Mouse (Mus musculus): ENCODE measurements around the gene Adamts15. TPM values are rescaled to one million over a fixed set of nuclear protein-coding genes. Genes with fewer than 3 reads are reported as not detected.
A peak's percentile ranks its signal among the peaks of the same experiment; 100 is the strongest.

Adamts15 gene
- polyA plus RNA-seq, 1 experiment from 2014 or later: 9.0 TPM

- Histone ChIP-seq H3K4me3 (ENCODE audit: low read depth, low read length) (no peak overlapping the region), H3K9me3 (replicated peaks; ENCODE audit: control insufficient read depth, low read length, poor library complexity, severe bottlenecking) (no peaks in the 10 kb centered on the region), H3K36me3 (ENCODE audit: control insufficient read depth, insufficient read depth, low read length) (no peaks in the 10 kb centered on the region), H3K9ac (ENCODE audit: low read depth, low read length) (no peak overlapping the region), H3K27ac (ENCODE audit: low read length) (no peak overlapping the region), H3K4me2 (ENCODE audit: low read length) (peak overlapping the region; percentile 42), H3K4me1 (ENCODE audit: control insufficient read depth, insufficient read depth, low read length) (peaks cover 2% of the 10 kb centered on the region), H3K27me3 (ENCODE audit: control insufficient read depth, insufficient read depth, low read depth, low read length) (peaks cover 14% of the 10 kb centered on the region)
- WGBS: 37% methylated on average over 9 of the region's 9 CpGs
- ATAC-seq: peak; percentile 81
Measured at GRCm38 (mm10) chr9:30936674-30937438, 14.6 kb upstream of the Adamts15 start.

- no peak overlapping the region for H3K9ac ChIP-seq (ENCODE audit: low read depth, low read length)
- no peaks in the 10 kb centered on the region for H3K36me3 ChIP-seq (ENCODE audit: control insufficient read depth, insufficient read depth, low read length)
- no peak overlapping the region for H3K4me2 ChIP-seq (ENCODE audit: low read length)
- no peak for ATAC-seq
- H3K4me3 ChIP-seq (ENCODE audit: low read depth, low read length): no peak overlapping the region
- 69% methylated on average over 6 of the region's 6 CpGs for WGBS
- no peaks in the 10 kb centered on the region for H3K27me3 ChIP-seq (ENCODE audit: control insufficient read depth, insufficient read depth, low read depth, low read length)
- no peak overlapping the region for H3K27ac ChIP-seq (ENCODE audit: low read length)
- no peaks in the 10 kb centered on the region; the same call in 1 of the 2 replicates for H3K4me1 ChIP-seq (ENCODE audit: control insufficient read depth, insufficient read depth, low read length)
- H3K9me3 ChIP-seq (replicated peaks; ENCODE audit: control insufficient read depth, low read length, poor library complexity, severe bottlenecking): no peaks in the 10 kb centered on the region
Measured at GRCm38 (mm10) chr9:30934827-30935226, 12.6 kb upstream of the Adamts15 start.

- no peaks in the 10 kb centered on the region; the same call in 1 of the 2 replicates for H3K4me1 ChIP-seq (ENCODE audit: control insufficient read depth, insufficient read depth, low read length)
- 71% methylated on average over 4 of the region's 4 CpGs for WGBS
- H3K4me3 ChIP-seq (ENCODE audit: low read depth, low read length): no peak overlapping the region
- H3K9ac ChIP-seq (ENCODE audit: low read depth, low read length): no peak overlapping the region
- H3K4me2 ChIP-seq (ENCODE audit: low read length): no peak overlapping the region
- no peaks in the 10 kb centered on the region for H3K27me3 ChIP-seq (ENCODE audit: control insufficient read depth, insufficient read depth, low read depth, low read length)
- H3K9me3 ChIP-seq (replicated peaks; ENCODE audit: control insufficient read depth, low read length, poor library complexity, severe bottlenecking): no peaks in the 10 kb centered on the region
- ATAC-seq: no peak
- H3K36me3 ChIP-seq (ENCODE audit: control insufficient read depth, insufficient read depth, low read length): no peaks in the 10 kb centered on the region
- no peak overlapping the region for H3K27ac ChIP-seq (ENCODE audit: low read length)
Measured at GRCm38 (mm10) chr9:30932346-30932745, 10.1 kb upstream of the Adamts15 start.

DNA sequence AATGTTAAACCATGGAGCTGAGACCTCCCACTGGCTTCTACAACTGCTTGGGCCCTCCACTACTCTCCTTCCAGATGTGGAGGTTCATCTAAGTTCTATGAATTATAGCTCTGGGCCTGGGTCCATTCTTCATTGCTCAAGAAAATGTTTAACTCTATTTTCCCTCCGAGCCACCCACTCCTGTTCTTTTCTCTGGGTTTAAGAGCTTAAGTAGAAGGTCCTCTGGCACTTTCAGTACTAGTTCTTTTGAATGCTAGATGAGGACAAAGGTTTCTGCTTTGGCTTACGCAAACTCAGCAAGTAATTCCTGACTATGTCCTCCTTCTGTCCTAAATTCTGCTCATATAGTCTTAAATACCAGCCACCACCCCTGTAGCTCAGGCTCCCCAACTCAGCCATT is 6.5 kb upstream of the Adamts15 start:
- Histone ChIP-seq H3K9me3 (replicated peaks; ENCODE audit: control insufficient read depth, low read length, poor library complexity, severe bottlenecking) (no peaks in the 10 kb centered on the region), H3K9ac (ENCODE audit: low read depth, low read length) (no peak overlapping the region), H3K4me1 (ENCODE audit: control insufficient read depth, insufficient read depth, low read length) (no peaks in the 10 kb centered on the region), H3K27me3 (ENCODE audit: control insufficient read depth, insufficient read depth, low read depth, low read length) (no peaks in the 10 kb centered on the region), H3K27ac (ENCODE audit: low read length) (no peak overlapping the region), H3K36me3 (ENCODE audit: control insufficient read depth, insufficient read depth, low read length) (no peaks in the 10 kb centered on the region), H3K4me3 (ENCODE audit: low read depth, low read length) (no peak overlapping the region), H3K4me2 (ENCODE audit: low read length) (no peak overlapping the region)
- no peak for ATAC-seq
- 87% methylated on average over 2 of the region's 2 CpGs for WGBS

DNA sequence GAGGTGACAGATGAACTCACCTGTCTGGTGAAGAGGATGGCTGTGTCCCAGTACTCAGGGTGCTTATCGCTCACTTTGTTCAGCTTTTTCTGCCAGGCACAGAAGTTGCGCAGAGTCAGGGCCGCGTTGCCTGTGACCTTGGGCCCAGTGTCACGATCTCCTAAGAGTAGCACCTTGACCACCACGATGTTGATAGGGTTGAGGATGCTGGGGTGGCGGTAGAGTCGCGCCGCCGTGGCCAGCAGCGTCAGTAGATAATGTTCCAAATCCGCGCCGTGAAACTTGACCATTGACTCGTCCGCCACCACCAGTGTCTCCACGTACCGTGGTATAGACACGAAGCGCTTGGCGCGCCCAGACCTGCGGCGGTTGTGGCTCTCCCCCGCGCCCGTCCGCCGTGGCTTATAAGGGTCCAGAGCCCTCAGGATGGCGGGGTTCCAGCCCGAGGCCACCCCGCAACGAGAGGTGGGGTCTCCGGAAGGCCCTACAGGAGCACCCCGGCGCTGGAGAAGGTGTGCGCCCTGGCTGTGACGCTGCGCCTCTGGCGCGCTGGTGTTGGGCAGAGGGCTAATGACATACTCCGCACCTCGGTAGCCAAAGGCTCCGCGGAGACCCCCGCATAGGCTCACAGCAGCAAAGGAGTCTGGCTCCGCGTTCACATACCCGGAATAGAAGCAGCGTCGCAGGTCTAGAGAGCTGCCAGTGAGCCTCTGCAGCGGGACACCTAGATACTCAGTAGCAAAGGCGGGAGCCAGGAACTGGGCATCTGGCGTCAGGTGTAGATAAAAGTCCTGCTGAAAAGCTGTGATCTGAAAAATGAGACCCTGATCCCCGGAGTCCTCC is 770 bp downstream of the Adamts15 start:
- Histone ChIP-seq H3K4me2 (ENCODE audit: low read length) (peak overlapping the region; percentile 95), H3K27ac (ENCODE audit: low read length) (peak overlapping the region; percentile 60), H3K9me3 (replicated peaks; ENCODE audit: control insufficient read depth, low read length, poor library complexity, severe bottlenecking) (no peaks in the 10 kb centered on the region), H3K4me3 (ENCODE audit: low read depth, low read length) (peak overlapping the region; percentile 69), H3K9ac (ENCODE audit: low read depth, low read length) (peak overlapping the region; percentile 71), H3K36me3 (ENCODE audit: control insufficient read depth, insufficient read depth, low read length) (no peaks in the 10 kb centered on the region), H3K27me3 (ENCODE audit: control insufficient read depth, insufficient read depth, low read depth, low read length) (peaks cover 10% of the 10 kb centered on the region), H3K4me1 (ENCODE audit: control insufficient read depth, insufficient read depth, low read length) (peaks cover 5% of the 10 kb centered on the region; the same call in 1 of the 2 replicates)
- ATAC-seq: peak; percentile 57
- 2% methylated on average over 56 of the region's 56 CpGs for WGBS

DNA sequence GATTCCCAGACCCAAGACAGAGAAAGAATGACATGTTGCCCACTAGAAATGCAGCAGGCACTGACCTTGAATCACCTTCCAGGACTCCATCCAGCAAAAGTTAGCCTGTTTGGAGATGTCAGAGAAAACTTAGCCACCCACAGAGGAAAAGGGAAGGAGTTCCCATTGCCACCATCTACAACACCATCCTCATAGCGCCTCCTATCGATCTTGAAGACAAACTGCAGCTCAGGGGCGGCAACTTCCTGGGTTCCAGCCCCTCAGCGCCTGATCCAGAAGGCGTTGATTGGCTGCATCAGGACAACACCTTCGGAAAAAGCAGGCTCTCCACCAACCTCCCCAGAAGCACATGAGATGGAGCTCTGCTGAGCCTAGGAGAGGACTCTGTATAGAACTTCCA is 1.5 kb downstream of the Adamts15 start:
- no peak for ATAC-seq
- no peaks in the 10 kb centered on the region for H3K36me3 ChIP-seq (ENCODE audit: control insufficient read depth, insufficient read depth, low read length)
- H3K4me3 ChIP-seq (ENCODE audit: low read depth, low read length): peak overlapping the region; percentile 69
- H3K4me1 ChIP-seq (ENCODE audit: control insufficient read depth, insufficient read depth, low read length): peaks cover 5% of the 10 kb centered on the region; the same call in 1 of the 2 replicates
- peak overlapping the region; percentile 95 for H3K4me2 ChIP-seq (ENCODE audit: low read length)
- peaks cover 10% of the 10 kb centered on the region for H3K27me3 ChIP-seq (ENCODE audit: control insufficient read depth, insufficient read depth, low read depth, low read length)
- H3K27ac ChIP-seq (ENCODE audit: low read length): no peak overlapping the region
- no peaks in the 10 kb centered on the region for H3K9me3 ChIP-seq (replicated peaks; ENCODE audit: control insufficient read depth, low read length, poor library complexity, severe bottlenecking)
- 20% methylated on average over 6 of the region's 6 CpGs for WGBS
- H3K9ac ChIP-seq (ENCODE audit: low read depth, low read length): no peak overlapping the region

- Histone ChIP-seq H3K27ac (ENCODE audit: low read length) (no peak overlapping the region), H3K4me1 (ENCODE audit: control insufficient read depth, insufficient read depth, low read length) (peaks cover 5% of the 10 kb centered on the region; the same call in 1 of the 2 replicates), H3K4me2 (ENCODE audit: low read length) (peak overlapping the region; percentile 44), H3K36me3 (ENCODE audit: control insufficient read depth, insufficient read depth, low read length) (no peaks in the 10 kb centered on the region), H3K9ac (ENCODE audit: low read depth, low read length) (no peak overlapping the region), H3K4me3 (ENCODE audit: low read depth, low read length) (no peak overlapping the region), H3K27me3 (ENCODE audit: control insufficient read depth, insufficient read depth, low read depth, low read length) (peaks cover 10% of the 10 kb centered on the region), H3K9me3 (replicated peaks; ENCODE audit: control insufficient read depth, low read length, poor library complexity, severe bottlenecking) (no peaks in the 10 kb centered on the region)
- no peak for ATAC-seq
- WGBS: 92% methylated on average over 9 of the region's 9 CpGs
Measured at GRCm38 (mm10) chr9:30919686-30920085, 2.6 kb downstream of the Adamts15 start.

GRCm38 (mm10) chr9:30918466-30919356 is 3.5 kb downstream of the Adamts15 start:
- peak overlapping the region; percentile 27; the same call in 1 of the 2 replicates for H3K9ac ChIP-seq (ENCODE audit: low read depth, low read length)
- peak overlapping the region; percentile 44 for H3K4me2 ChIP-seq (ENCODE audit: low read length)
- H3K27me3 ChIP-seq (ENCODE audit: control insufficient read depth, insufficient read depth, low read depth, low read length): peaks cover 10% of the 10 kb centered on the region
- H3K27ac ChIP-seq (ENCODE audit: low read length): no peak overlapping the region
- 42% methylated on average over 12 of the region's 12 CpGs for WGBS
- H3K4me1 ChIP-seq (ENCODE audit: control insufficient read depth, insufficient read depth, low read length): peaks cover 5% of the 10 kb centered on the region; the same call in 1 of the 2 replicates
- no peak for ATAC-seq
- no peaks in the 10 kb centered on the region for H3K36me3 ChIP-seq (ENCODE audit: control insufficient read depth, insufficient read depth, low read length)
- no peaks in the 10 kb centered on the region for H3K9me3 ChIP-seq (replicated peaks; ENCODE audit: control insufficient read depth, low read length, poor library complexity, severe bottlenecking)
- H3K4me3 ChIP-seq (ENCODE audit: low read depth, low read length): no peak overlapping the region

Data from midbrain, embryonic 16.5 days (tissue).